Mouse (Mus musculus) heart, embryonic 13.5 days (tissue): ENCODE results near the gene Cys1. TPM values are rescaled to one million over a fixed set of nuclear protein-coding genes. Genes with fewer than 3 reads are reported as not detected.
A peak's percentile ranks its signal among the peaks of the same experiment; 100 is the strongest.
"Not testable (repeated sequence)": the region's sequence is repeated elsewhere in the genome, so short reads cannot be mapped to it uniquely, and the experiment has no call there.

ENCODE experiments used
- ATAC-seq: fragments of 200-750 bp; cut with Nextera tagmentation; 2 replicates; pipeline ENCODE4 v1.8.0; 2017; ENCODE audit warnings: moderate TSS enrichment; ENCODE audit not compliant: insufficient number of reproducible peaks, low FRiP score, low TSS enrichment; ENCODE audit errors: extremely low read depth
- H3K27ac ChIP-seq: fragments of 300-500 bp; sonication (generic); replicated peaks from 2 replicates; pipeline ENCODE4 v1.5.1; 2015; ENCODE audit warnings: moderate library complexity, mild to moderate bottlenecking, inconsistent platforms
- H3K27me3 ChIP-seq: fragments of 300-500 bp; sonication (generic); replicated peaks from 2 replicates; pipeline ENCODE4 v1.6.1; 2015; ENCODE audit warnings: mild to moderate bottlenecking, inconsistent platforms
- H3K36me3 ChIP-seq: fragments of 300-500 bp; sonication (generic); 2 replicates; pipeline ENCODE4 v1.6.1; 2015; ENCODE audit warnings: mild to moderate bottlenecking, inconsistent platforms
- H3K4me1 ChIP-seq: fragments of 300-500 bp; sonication (generic); 2 replicates; pipeline ENCODE4 v1.6.1; 2015; ENCODE audit warnings: inconsistent platforms
- H3K4me2 ChIP-seq: fragments of 300-500 bp; sonication (generic); 2 replicates; pipeline ENCODE4 v1.6.1; 2015; ENCODE audit warnings: inconsistent platforms, mild to moderate bottlenecking, moderate library complexity
- H3K4me3 ChIP-seq: fragments of 300-500 bp; sonication (generic); 2 replicates; pipeline ENCODE4 v1.5.1; 2015; ENCODE audit warnings: moderate library complexity, mild to moderate bottlenecking, inconsistent platforms
- H3K9ac ChIP-seq: fragments of 300-500 bp; sonication (generic); 2 replicates; pipeline ENCODE4 v1.6.1; 2015; ENCODE audit warnings: inconsistent platforms, mild to moderate bottlenecking, moderate library complexity
- H3K9me3 ChIP-seq: fragments of 300-500 bp; sonication (generic); 2 replicates; pipeline ENCODE4 v1.6.1; 2016; ENCODE audit warnings: inconsistent platforms
- WGBS: fragments of 180-500 bp; shearing (Covaris S2); methylation state at CpG from one replicate; pipeline ENCODE4 v1.1.7; 2015; ENCODE audit warnings: mixed read lengths; 5-methylcytosine and 5-hydroxymethylcytosine counted together
- polyA plus RNA-seq: library from polyadenylated mRNA; unstranded; fragments of >200 nt; fragmentation: Nextera tagmentation; extraction: Ambion mirVana; gene quantifications from 2 replicates; pipeline ENCODE4 v1.2.1, GENCODE M21; 2015

The Cys1 gene
- polyA plus RNA-seq, 1 experiment from 2014 or later, result 0.56 TPM

DNA sequence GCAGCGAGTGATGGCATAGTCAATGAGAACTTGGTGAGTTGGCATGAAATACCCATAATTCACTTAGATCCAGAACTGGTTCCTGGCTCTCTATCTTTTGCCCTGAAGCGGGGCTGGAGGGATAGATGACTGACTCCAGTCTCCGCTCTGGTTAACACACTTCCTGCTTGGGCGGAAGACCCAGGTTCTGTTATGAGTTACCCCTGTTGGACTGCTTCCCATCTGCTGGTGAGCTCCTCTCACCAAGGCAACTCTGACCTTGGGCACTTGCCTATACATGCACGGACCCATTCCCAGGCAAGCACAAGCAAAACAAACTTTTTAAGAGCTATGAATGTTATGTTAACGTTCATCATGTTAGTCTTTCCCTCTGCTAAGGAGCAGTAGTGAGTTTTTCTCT is 27.8 kb upstream of the Cys1 start:
- 29% methylated on average over 6 of the region's 6 CpGs for whole genome bisulfite sequencing
- H3K9ac ChIP-seq, result peak overlapping the region; percentile 92
- H3K4me3 ChIP-seq, result peak overlapping the region; percentile 95
- peak overlapping the region; percentile 84 for H3K27ac ChIP-seq
- peaks cover 60% of the 10 kb centered on the region for H3K4me1 ChIP-seq
- no peaks in the 10 kb centered on the region for H3K27me3 ChIP-seq
- H3K4me2 ChIP-seq, result peak overlapping the region; percentile 93
- no peak for ATAC-seq
- H3K9me3 ChIP-seq, result no peaks in the 10 kb centered on the region
- H3K36me3 ChIP-seq, result peaks cover 46% of the 10 kb centered on the region

DNA sequence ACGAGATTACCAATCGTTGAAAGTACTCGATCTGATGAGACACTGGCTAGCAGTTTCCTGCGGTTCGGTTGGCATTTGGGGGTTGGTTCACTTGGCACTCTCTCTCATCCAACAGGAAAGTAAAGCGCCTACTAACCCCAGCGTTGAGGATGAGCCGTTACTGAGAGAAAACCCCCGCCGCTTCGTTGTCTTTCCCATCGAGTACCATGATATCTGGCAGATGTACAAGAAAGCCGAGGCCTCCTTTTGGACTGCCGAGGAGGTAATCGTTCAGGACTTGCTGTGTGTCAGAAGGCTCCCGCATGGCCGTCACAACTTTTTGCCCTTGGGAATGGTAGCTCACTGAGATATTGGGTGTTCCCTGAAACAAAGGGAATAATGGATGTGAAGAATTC is 27.2 kb upstream of the Cys1 start:
- Histone ChIP-seq H3K9ac (peak overlapping the region; percentile 92), H3K27ac (peak overlapping the region; percentile 84), H3K4me1 (peaks cover 60% of the 10 kb centered on the region), H3K9me3 (no peaks in the 10 kb centered on the region), H3K27me3 (no peaks in the 10 kb centered on the region), H3K4me3 (peak overlapping the region; percentile 95), H3K36me3 (peaks cover 41% of the 10 kb centered on the region), H3K4me2 (peak overlapping the region; percentile 93)
- ATAC-seq, result no peak
- WGBS, result under 1% methylated on average over 17 of the region's 17 CpGs

DNA sequence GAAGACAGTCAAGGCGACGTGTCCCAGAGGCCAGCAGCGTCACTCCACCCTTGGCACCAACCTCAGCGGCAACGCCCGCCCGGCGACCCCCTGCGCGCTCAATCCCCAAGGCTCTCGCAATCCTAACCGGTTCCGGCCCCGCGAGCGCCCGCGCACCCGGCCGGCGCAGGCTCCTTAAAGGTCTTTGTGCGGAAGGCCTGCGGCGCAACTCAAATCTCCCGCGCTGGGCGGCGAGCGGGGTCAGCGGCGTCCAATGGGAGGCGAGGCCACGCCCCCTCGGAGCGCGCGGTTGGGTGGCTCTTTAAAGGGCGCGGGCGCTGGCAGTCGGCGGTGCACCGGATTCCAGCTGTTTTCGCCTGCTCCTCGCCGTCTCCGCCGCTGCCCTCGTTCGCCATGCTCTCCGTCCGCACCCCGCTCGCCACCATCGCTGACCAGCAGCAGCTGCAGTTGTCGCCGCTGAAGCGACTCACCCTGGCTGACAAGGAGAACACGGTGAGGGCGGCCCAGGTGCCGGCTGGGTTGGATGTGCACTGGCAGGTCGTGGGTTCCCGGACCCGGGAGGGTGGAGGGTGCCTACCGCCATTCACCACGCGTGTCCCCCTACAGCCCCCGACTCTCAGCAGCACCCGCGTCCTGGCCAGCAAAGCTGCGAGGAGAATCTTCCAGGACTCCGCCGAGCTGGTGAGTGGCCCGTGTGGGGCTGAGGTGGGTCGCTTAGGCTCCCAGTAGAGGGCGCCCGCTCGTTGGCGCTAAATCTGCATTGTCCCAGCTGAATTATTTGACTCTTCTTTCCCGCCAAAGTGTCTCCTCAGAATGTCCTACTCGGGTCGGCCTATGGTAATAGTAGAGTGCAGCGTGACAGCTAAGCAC is 26.6 kb upstream of the Cys1 start, which contains the start of gene Rrm2:
Gene Rrm2 (plus strand): TSS at position 288 of the 870 bp plus-strand sequence.
- WGBS, result under 1% methylated on average over 77 of the region's 83 CpGs
- peak; percentile 84 for ATAC-seq
- no peaks in the 10 kb centered on the region for H3K9me3 ChIP-seq
- no peaks in the 10 kb centered on the region for H3K27me3 ChIP-seq
- peaks cover 66% of the 10 kb centered on the region for H3K4me1 ChIP-seq
- H3K4me3 ChIP-seq, result peak within 1 kb of the TSS; percentile 95
- H3K9ac ChIP-seq, result peak within 1 kb of the TSS; percentile 92
- peak within 1 kb of the TSS; percentile 84 for H3K27ac ChIP-seq
- peaks cover 35% of the 10 kb centered on the region for H3K36me3 ChIP-seq
- peak within 1 kb of the TSS; percentile 93 for H3K4me2 ChIP-seq

DNA sequence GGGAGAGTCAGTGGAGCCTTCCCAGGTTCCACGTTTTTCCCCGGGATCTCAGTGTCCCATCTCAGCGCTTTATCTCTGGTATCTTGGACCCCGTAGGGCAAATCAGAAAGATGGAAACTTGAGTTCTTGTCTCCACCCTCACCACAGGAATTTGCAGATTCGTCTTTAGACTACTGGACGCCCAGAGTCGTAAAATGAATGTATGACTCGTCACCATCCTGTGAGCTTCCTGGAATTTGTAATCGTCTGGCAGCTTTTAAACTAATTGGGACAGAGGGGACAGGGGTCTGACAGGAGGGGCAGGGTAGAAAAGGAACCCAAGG is 25.8 kb upstream of the Cys1 start:
- H3K4me1 ChIP-seq, result peaks cover 69% of the 10 kb centered on the region
- H3K27ac ChIP-seq, result peak overlapping the region; percentile 84
- no peak for ATAC-seq
- H3K9ac ChIP-seq, result peak overlapping the region; percentile 92
- H3K36me3 ChIP-seq, result peaks cover 28% of the 10 kb centered on the region
- H3K4me3 ChIP-seq, result peak overlapping the region; percentile 95
- H3K27me3 ChIP-seq, result no peaks in the 10 kb centered on the region
- H3K9me3 ChIP-seq, result no peaks in the 10 kb centered on the region
- WGBS, result under 1% methylated on average over 9 of the region's 9 CpGs
- H3K4me2 ChIP-seq, result peak overlapping the region; percentile 93

DNA sequence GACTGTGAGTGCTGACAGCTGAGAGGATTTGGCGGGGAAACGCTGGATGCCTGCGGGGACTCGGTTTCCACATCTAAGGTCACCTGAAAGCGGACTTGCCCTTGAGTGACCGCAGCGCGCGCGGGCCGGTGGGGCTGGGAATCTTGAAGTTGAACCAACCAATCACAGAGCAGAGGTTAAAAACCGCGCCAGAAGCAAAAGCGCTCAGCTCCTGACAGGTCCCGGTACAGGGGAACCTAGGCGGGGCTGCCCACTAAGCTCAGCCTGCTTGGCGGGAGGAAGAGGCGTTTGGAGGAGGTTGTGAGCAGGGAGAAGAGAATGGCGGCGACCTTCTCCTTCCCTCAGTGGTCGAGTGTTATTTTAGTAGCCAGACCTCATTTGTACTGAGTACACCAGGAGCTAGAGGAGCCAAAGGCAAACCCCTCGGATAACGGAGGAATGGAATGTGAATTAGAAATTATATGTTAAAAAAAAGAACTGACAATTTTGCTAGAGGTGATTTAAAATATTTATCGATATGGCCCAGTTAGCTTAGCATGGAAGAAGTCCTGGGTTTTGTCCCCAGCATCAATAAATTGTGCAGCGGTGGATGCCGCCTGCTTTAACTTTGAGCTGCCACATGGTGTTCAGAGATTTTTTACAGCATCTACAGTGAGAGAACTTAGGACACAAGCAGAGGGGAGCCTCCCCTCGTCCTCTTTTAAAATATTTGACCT is 25.3 kb upstream of the Cys1 start:
- H3K4me1 ChIP-seq, result peaks cover 64% of the 10 kb centered on the region
- H3K4me3 ChIP-seq, result peak overlapping the region; percentile 95
- peaks cover 22% of the 10 kb centered on the region for H3K36me3 ChIP-seq
- H3K27me3 ChIP-seq, result no peaks in the 10 kb centered on the region
- H3K4me2 ChIP-seq, result peak overlapping the region; percentile 93
- WGBS, result 1% methylated on average over 27 of the region's 27 CpGs
- no peaks in the 10 kb centered on the region for H3K9me3 ChIP-seq
- ATAC-seq, result no peak
- H3K9ac ChIP-seq, result peak overlapping the region; percentile 92
- H3K27ac ChIP-seq, result peak overlapping the region; percentile 84

DNA sequence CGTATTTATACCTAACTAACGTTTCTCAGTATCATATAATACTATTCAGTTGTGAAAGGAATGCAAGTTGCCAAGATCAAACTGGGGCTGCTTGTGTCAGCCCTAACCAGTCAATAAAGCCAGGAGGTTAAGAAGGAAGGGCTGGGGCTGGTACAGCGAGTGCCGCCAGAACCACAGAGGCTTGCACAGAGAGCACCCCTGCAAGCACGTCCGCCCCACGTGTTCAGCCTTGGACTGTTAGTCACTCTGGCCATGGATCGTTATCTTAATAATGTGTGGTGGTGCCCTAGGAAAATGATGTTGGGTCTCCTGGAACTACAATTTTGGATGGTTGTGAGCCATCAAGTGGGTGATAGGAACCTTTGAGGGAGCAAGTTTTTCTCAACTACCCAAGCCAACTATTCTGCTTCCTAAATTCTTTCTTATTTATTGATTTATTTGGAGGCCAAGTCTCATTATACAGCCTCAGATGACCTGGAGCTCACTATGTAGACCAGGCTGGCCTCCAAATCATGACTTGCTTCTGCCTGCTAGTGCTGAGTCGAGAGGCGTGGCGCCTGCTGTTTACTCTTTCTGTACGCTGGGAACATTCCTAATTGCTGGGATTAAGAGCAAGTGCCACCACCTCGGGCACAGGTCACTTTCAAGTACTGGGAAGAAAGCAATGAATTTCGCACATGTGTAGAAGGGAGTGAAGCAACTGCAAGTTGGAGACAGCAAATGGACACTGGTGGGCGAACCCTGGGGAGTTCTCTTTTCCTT is 24.1 kb upstream of the Cys1 start:
- Histone ChIP-seq H3K4me1 (peaks cover 52% of the 10 kb centered on the region), H3K4me3 (no peak overlapping the region), H3K4me2 (peak overlapping the region; percentile 93), H3K36me3 (peaks cover 10% of the 10 kb centered on the region), H3K9ac (no peak overlapping the region), H3K27ac (peak overlapping the region; percentile 84; the same call in 1 of the 2 replicates), H3K27me3 (no peaks in the 10 kb centered on the region), H3K9me3 (no peaks in the 10 kb centered on the region)
- 84% methylated on average over 15 of the region's 15 CpGs for WGBS
- no peak for ATAC-seq

GRCm38 (mm10) chr12:24703013-24703412 is 21.4 kb upstream of the Cys1 start:
- Histone ChIP-seq H3K9me3 (no peaks in the 10 kb centered on the region), H3K9ac (peak overlapping the region; percentile 50; the same call in 1 of the 2 replicates), H3K4me2 (no peak overlapping the region), H3K4me1 (peaks cover 34% of the 10 kb centered on the region), H3K4me3 (no peak overlapping the region), H3K27me3 (peaks cover 6% of the 10 kb centered on the region), H3K27ac (peak overlapping the region; percentile 64), H3K36me3 (no peaks in the 10 kb centered on the region)
- 29% methylated on average over 3 of the region's 3 CpGs for WGBS
- ATAC-seq, result no peak

GRCm38 (mm10) chr12:24701621-24702020 is 20.0 kb upstream of the Cys1 start:
- H3K9me3 ChIP-seq, H3K4me3 ChIP-seq, H3K36me3 ChIP-seq, H3K4me2 ChIP-seq, ATAC-seq, H3K27ac ChIP-seq, H3K9ac ChIP-seq: not testable (repeated sequence)
- Histone ChIP-seq H3K4me1 (peaks cover 22% of the 10 kb centered on the region), H3K27me3 (peaks cover 11% of the 10 kb centered on the region)
- WGBS, result 86% methylated on average over 9 of the region's 9 CpGs

DNA sequence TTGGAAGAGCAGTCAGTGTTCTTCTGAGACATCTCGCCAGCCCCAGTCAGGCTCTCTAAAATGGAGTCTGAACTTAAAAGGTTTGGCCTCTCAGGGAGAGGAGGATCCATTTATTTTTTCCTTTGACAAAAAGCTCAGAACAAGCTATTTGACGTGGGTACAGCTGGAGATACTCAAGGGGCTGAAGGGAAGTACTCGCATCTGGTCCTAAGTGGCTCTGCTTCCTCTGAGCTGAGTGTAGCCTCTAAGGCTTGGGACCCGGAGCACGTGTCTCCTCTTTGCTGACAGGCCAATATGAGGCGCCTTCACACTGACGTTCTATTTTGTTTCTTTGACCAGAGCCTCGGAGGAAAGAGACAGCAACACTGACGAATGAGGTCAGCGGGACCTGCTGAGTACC is 18.0 kb upstream of the Cys1 start:
- H3K4me3 ChIP-seq, result no peak overlapping the region
- H3K27me3 ChIP-seq, result peaks cover 11% of the 10 kb centered on the region
- WGBS, result 55% methylated on average over 10 of the region's 10 CpGs
- H3K4me2 ChIP-seq, result no peak overlapping the region
- no peaks in the 10 kb centered on the region for H3K36me3 ChIP-seq
- H3K9ac ChIP-seq, result no peak overlapping the region
- no peaks in the 10 kb centered on the region for H3K9me3 ChIP-seq
- H3K27ac ChIP-seq, result no peak overlapping the region
- H3K4me1 ChIP-seq, result peaks cover 13% of the 10 kb centered on the region
- ATAC-seq, result no peak

GRCm38 (mm10) chr12:24698514-24698913 is 16.9 kb upstream of the Cys1 start:
- 44% methylated on average over 3 of the region's 3 CpGs for WGBS
- no peak for ATAC-seq
- no peaks in the 10 kb centered on the region for H3K36me3 ChIP-seq

More at GRCm38 (mm10) chr12:24698514-24698913, 16.9 kb upstream of the Cys1 start:
- Histone ChIP-seq H3K9me3 (no peaks in the 10 kb centered on the region), H3K4me3 (no peak overlapping the region), H3K4me2 (no peak overlapping the region), H3K4me1 (peaks cover 11% of the 10 kb centered on the region), H3K9ac (no peak overlapping the region), H3K27me3 (peaks cover 11% of the 10 kb centered on the region), H3K27ac (no peak overlapping the region)
